Mouse (Mus musculus) layer of hippocampus, postnatal 10 days (tissue): ENCODE data around the gene Mrpl24. TPM values are rescaled to one million over a fixed set of nuclear protein-coding genes. Genes with fewer than 3 reads are reported as not detected.

Experiments used
- total RNA-seq, 2 experiments: library from RNA; stranded (reverse); gene quantifications; 2 replicates each; pipeline ENCODE4 v1.2.3; 2021

Gene Mrpl24
- total RNA-seq, 2 experiments from 2014 or later, result 49.4 to 55.6 TPM

Other genes with a start within 250 kb of the Mrpl24 start
- 1 to 10 TPM in 1 of 2 experiments, under 1 TPM in 1; 0.80 to 2.3 TPM for gene Lrrc71, start 170.9 kb upstream of the Mrpl24 start, total RNA-seq
- under 1 TPM; 0.41 to 0.42 TPM for gene Ntrk1, start 124.3 kb upstream of the Mrpl24 start, total RNA-seq
- gene Insrr, start 122.6 kb upstream of the Mrpl24 start, total RNA-seq, result under 1 TPM; 0.29 to 0.30 TPM
- gene Pear1, start 95.2 kb upstream of the Mrpl24 start, total RNA-seq, result 1 to 10 TPM; 9.9 TPM
- gene Sh2d2a, start 72.8 kb upstream of the Mrpl24 start, total RNA-seq, result not detected
- 10 to 100 TPM; 62.3 to 66.4 TPM for gene Prcc, start 33.9 kb upstream of the Mrpl24 start, total RNA-seq
- gene Hdgf, start 13.2 kb upstream of the Mrpl24 start, total RNA-seq, result 100 to 1,000 TPM; 121 to 125 TPM
- 10 to 100 TPM; 17.1 to 19.0 TPM for gene Isg20l2, start 10.8 kb downstream of the Mrpl24 start, total RNA-seq
- 10 to 100 TPM; 18.1 to 26.4 TPM for gene Rrnad1, start 11.2 kb downstream of the Mrpl24 start, total RNA-seq
- 1 to 10 TPM; 2.0 to 6.4 TPM for gene Crabp2, start 29.2 kb downstream of the Mrpl24 start, total RNA-seq
- 10 to 100 TPM; 14.7 to 18.5 TPM for gene Nes, start 51.6 kb downstream of the Mrpl24 start, total RNA-seq
- gene Bcan, start 80.7 kb downstream of the Mrpl24 start, total RNA-seq, result 100 to 1,000 TPM; 350 to 399 TPM
- 1 to 10 TPM in 1 of 2 experiments, under 1 TPM in 1; 0.42 to 1.0 TPM for gene Hapln2, start 108.1 kb downstream of the Mrpl24 start, total RNA-seq
- gene Gpatch4, start 123.6 kb downstream of the Mrpl24 start, total RNA-seq, result 10 to 100 TPM; 20.9 to 27.1 TPM
- 10 to 100 TPM; 68.4 to 70.1 TPM for gene Naxe, start 139.0 kb downstream of the Mrpl24 start, total RNA-seq
- not detected for gene Ttc24, start 158.8 kb downstream of the Mrpl24 start, total RNA-seq
- gene Iqgap3, start 162.5 kb downstream of the Mrpl24 start, total RNA-seq, result 1 to 10 TPM; 2.1 to 2.3 TPM
- 100 to 1,000 TPM; 125 to 126 TPM for gene Mef2d, start 222.9 kb downstream of the Mrpl24 start, total RNA-seq